Comparison of ENCODE assay signal across 8 mouse cellular contexts in the genomic region with DNA sequence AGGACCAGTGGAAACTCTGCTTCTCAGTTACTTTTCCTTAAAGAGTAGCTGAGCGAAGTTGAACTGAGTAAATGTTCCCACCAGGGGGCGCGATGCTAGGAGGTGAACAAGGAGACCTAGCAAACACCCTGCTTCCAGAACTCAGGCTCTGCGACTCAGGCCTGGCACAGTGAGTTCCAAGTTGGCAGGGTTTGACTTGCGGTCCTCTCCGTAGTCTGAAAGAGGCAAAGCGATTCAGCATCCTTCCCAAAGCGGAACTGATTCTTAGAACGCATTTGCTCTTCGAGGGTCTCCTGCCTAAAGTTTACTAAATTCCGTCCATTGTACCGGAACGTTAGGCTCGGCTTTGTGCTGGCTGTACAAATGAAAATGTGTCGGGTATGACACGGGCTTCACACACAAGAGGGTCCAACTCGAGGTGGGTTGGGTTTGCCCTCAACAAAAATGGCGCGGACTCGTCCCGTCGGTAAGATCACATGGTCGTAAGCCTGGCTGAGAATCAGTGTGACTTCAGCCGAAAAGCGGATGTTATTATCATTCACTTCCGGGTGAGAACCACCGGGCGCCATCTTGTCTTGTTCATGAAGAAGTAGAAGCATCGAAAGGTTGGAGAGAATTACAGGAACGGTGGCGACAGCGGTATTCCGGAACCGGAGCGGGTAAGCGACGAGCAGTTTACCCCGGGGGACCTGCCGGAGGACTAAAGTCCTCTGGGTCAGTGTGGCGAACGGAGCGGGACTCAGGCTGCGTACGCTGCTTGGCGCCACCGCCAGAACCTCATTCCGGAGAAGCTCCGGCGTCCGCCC. TPM values are rescaled to one million over a fixed set of nuclear protein-coding genes. Genes with fewer than 3 reads are reported as not detected.
A peak's percentile ranks its signal among the peaks of the same experiment; 100 is the strongest.
DNase-seq lines count a peak whose midpoint lies in the region; ATAC-seq lines count a peak whose summit lies in the region.

A gene (plus strand): TSS at position 103 of the 806 bp plus-strand sequence.

- intact Hi-C loops in gastrocnemius, postnatal 14 days (cut with DNase I; ENCODE audit: low total_unique reads) = loop anchor here (10.0 kb wide), 1 partner anchor 107 kb away; no protein-coding TSS in a partner anchor
- intact Hi-C loops in left cerebral cortex, postnatal 10 days (cut with DNase I) = no loop called here

- DNase-seq in adrenal gland, adult (ENCODE audit: inconsistent age in 2 of 2, low spot score in 1 of 2) = peak; percentile 94 to 98
- DNase-seq in embryo, embryonic 10.5 days (ENCODE audit: low spot score) = peak; percentile 99
- DNase-seq in gastrocnemius, postnatal 14 days = peak; percentile 95
- peak; percentile 94 to 97 for DNase-seq in left cerebral cortex, postnatal 10 days (ENCODE audit: extremely low spot score in 1 of 2, low spot score in 2 of 2)
- peak; percentile 90 for DNase-seq in right cerebral cortex, postnatal 25 days
- DNase-seq in urinary bladder, postnatal 4 days (ENCODE audit: low spot score in 2 of 2) = peak; percentile 87 to 94

- ATAC-seq in inflammation-experienced regulatory T-cells, adult 6 months = peak; percentile 89
- peak; percentile 92 for ATAC-seq in megakaryocyte-erythroid progenitor cell, adult 5-6 weeks (replicated peaks; ENCODE audit: low FRiP score, low TSS enrichment, poor library complexity, severe bottlenecking)

RNA-seq across cellular contexts. Expression of the gene that starts here (rescaled TPM):
- total RNA-seq in gastrocnemius, postnatal 14 days (2021) = 10 to 100 TPM; 28.7 to 38.1 TPM
- polyA plus RNA-seq in inflammation-experienced regulatory T-cells, adult 6 months (2017; shearing (Covaris generic)) = 100 to 1,000 TPM; 150 to 277 (median 265) TPM
- total RNA-seq in left cerebral cortex, postnatal 10 days (2021) = 100 to 1,000 TPM; 142 to 157 TPM
- 208 and 212 TPM in 2 replicates for total RNA-seq in megakaryocyte-erythroid progenitor cell, adult 5-6 weeks (2014; fragmentation: Nextera tagmentation)
- 72.4 and 175 TPM in 2 replicates for total RNA-seq in megakaryocyte-erythroid progenitor cell, adult 5-6 weeks (2017)

Comparison
In these comparisons a context has a peak if more than half of its experiments do, and no peak if none do; other contexts are left out.
1. Peak in every context shown above with its lines: DNase-seq and ATAC-seq.